Mouse (Mus musculus): Measurements from ENCODE around the gene Blvra. TPM values are rescaled to one million over a fixed set of nuclear protein-coding genes. Genes with fewer than 3 reads are reported as not detected.

Gene Blvra
- polyA plus RNA-seq, 1 experiment from 2014 or later: 56.3 TPM

Small RNAs within 50 kb of the gene (microRNA-seq; reads per million reads assigned to microRNA genes)
- gene Gm24081: not detected

Other genes starting within 250 kb of the Blvra start
- gene Trpm7, start 194.4 kb upstream of the Blvra start, polyA plus RNA-seq (2015; fragmentation: Nextera tagmentation; extraction: Ambion mirVana): 18.6 and 20.0 TPM in 2 replicates
- 20.0 and 25.3 TPM in 2 replicates for gene Sppl2a, start 137.4 kb upstream of the Blvra start, polyA plus RNA-seq (2015; fragmentation: Nextera tagmentation; extraction: Ambion mirVana)
- gene Ap4e1, start 61.9 kb upstream of the Blvra start, polyA plus RNA-seq (2015; fragmentation: Nextera tagmentation; extraction: Ambion mirVana): 3.9 and 4.4 TPM in 2 replicates
- 54.9 and 57.2 TPM in 2 replicates for gene Ncaph, start 63.3 kb downstream of the Blvra start, polyA plus RNA-seq (2015; fragmentation: Nextera tagmentation; extraction: Ambion mirVana)
- gene Itpripl1, start 72.8 kb downstream of the Blvra start, polyA plus RNA-seq (2015; fragmentation: Nextera tagmentation; extraction: Ambion mirVana): 23.3 and 24.0 TPM in 2 replicates
- gene 1810024B03Rik, start 137.6 kb downstream of the Blvra start, polyA plus RNA-seq (2015; fragmentation: Nextera tagmentation; extraction: Ambion mirVana): 0.58 and 0.76 TPM in 2 replicates
- gene Snrnp200, start 137.7 kb downstream of the Blvra start, polyA plus RNA-seq (2015; fragmentation: Nextera tagmentation; extraction: Ambion mirVana): 23.3 and 29.1 TPM in 2 replicates
- 39.9 and 40.7 TPM in 2 replicates for gene Ciao1, start 177.2 kb downstream of the Blvra start, polyA plus RNA-seq (2015; fragmentation: Nextera tagmentation; extraction: Ambion mirVana)
- 12.1 and 12.2 TPM in 2 replicates for gene Tmem127, start 177.2 kb downstream of the Blvra start, polyA plus RNA-seq (2015; fragmentation: Nextera tagmentation; extraction: Ambion mirVana)
- 37.5 and 40.0 TPM in 2 replicates for gene Stard7, start 199.6 kb downstream of the Blvra start, polyA plus RNA-seq (2015; fragmentation: Nextera tagmentation; extraction: Ambion mirVana)